In the genomic region with DNA sequence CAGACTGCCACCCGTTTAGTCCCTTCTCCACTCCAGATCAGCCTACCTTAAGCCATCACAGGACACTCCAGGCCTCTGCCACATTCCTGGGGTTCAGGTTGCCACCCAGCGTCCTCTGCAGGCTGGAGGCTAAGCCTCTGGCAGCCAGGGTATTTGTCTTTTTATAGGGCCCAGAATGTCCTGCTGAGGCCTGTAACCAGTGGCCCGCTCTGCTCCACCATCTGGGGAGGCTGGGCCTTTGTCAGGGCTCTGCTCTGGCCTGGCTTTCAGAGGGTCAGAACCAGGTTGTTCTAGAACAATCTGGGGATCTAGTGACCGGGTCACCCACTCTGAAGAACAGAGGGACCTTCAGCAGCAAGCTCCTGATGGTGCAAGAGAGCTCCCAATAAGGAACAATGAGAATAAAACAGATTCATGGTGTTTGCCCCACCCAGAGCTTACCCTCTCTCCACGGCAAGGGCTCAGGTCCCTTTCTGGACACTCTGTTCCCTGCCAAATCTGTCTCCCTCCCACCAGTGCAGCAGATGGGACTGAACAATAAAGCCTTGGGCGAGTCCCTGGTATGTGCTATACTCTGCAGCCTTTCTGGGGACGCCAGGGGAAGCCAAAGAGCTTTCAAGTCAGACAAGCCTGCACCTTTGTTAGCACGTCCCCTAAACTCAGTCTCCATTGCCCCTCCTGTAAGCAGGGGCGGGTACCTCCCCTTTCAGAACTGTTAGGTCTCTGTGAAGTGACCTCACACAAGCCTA, we compare ENCODE assay signal across 10 mouse cellular contexts. TPM values are rescaled to one million over a fixed set of nuclear protein-coding genes. Genes with fewer than 3 reads are reported as not detected.
DNase-seq lines count a peak whose midpoint lies in the region; ATAC-seq lines count a peak whose summit lies in the region.
"Had no signal": no experiment of that assay in that cellular context is flagged by ENCODE, and none has a peak within 500 bp of the region (broad histone marks: within the 10 kb centered on the region; RNA-seq: fewer than 3 reads in every experiment).

No protein-coding gene starts in this region.

- no peak overlapping the region for H3K4me2 ChIP-seq in hindbrain, embryonic 14.5 days (replicated peaks)
- H3K4me2 ChIP-seq: heart, embryonic 13.5 days had no signal

- ATAC-seq in hindbrain, embryonic 14.5 days (ENCODE audit: low FRiP score), result peak; percentile 31; the same call in 1 of the 2 replicates
- ATAC-seq in activated CD4-positive, CD25-positive, alpha-beta regulatory T cell, adult 4 months, result no peak

- DNase-seq in adrenal gland, adult (ENCODE audit: inconsistent age in 2 of 2, low spot score in 1 of 2), result peak; percentile 41 to 84
- no peak for DNase-seq in adrenal gland, adult 8-10 months
- peak; percentile 58 for DNase-seq in urinary bladder, postnatal 25 days (ENCODE audit: low spot score)
- no peak for DNase-seq in urinary bladder, adult 2 months (ENCODE audit: low spot score)
- no peak for DNase-seq in hindbrain, embryonic 14.5 days (ENCODE audit: low spot score)
- peak; percentile 89 to 92 for DNase-seq in left cerebral cortex, postnatal 14 days (ENCODE audit: low spot score in 2 of 2)
- peak; percentile 89 for DNase-seq in right cerebral cortex, postnatal 4 days

- no peak overlapping the region for H3K27ac ChIP-seq in hindbrain, embryonic 14.5 days
- H3K27ac ChIP-seq: heart, embryonic 13.5 days had no signal

- H3K4me3 ChIP-seq in hindbrain, embryonic 14.5 days (replicated peaks; ENCODE audit: low read length), result no peak overlapping the region
- H3K4me3 ChIP-seq: heart, embryonic 13.5 days; megakaryocyte, embryonic 14.5 days had no signal

- H3K27me3 ChIP-seq in hindbrain, embryonic 14.5 days (ENCODE audit: control insufficient read depth, insufficient read depth, low read length), result no peaks in the 10 kb centered on the region

- 56% methylated on average over 9 of the region's 9 CpGs for WGBS in hindbrain, embryonic 14.5 days

- intact Hi-C loops in left cerebral cortex, postnatal 14 days (cut with DNase I), result no loop called here

- H3K36me3 ChIP-seq in hindbrain, embryonic 14.5 days (replicated peaks; ENCODE audit: control insufficient read depth, insufficient read depth), result no peaks in the 10 kb centered on the region
- H3K36me3 ChIP-seq: heart, embryonic 13.5 days had no signal

- H3K9me3 ChIP-seq in hindbrain, embryonic 14.5 days (ENCODE audit: control insufficient read depth, low read length), result no peaks in the 10 kb centered on the region
- H3K9me3 ChIP-seq: heart, embryonic 13.5 days; megakaryocyte, embryonic 14.5 days had no signal

- no peak overlapping the region for H3K9ac ChIP-seq in hindbrain, embryonic 14.5 days
- H3K9ac ChIP-seq: heart, embryonic 13.5 days had no signal

- H3K4me1 ChIP-seq in hindbrain, embryonic 14.5 days (replicated peaks; ENCODE audit: control insufficient read depth, insufficient read depth, low read length), result peaks cover 9% of the 10 kb centered on the region; the same call in 1 of the 2 replicates
- H3K4me1 ChIP-seq: megakaryocyte, embryonic 14.5 days had no signal

RNA-seq across cellular contexts. Expression of gene Cacna1s, which starts 8.7 kb away (rescaled TPM):
- 1 to 10 TPM in 1 of 4 experiments, under 1 TPM in 3; 0.40 to 1.0 (median 0.75) TPM for total RNA-seq in adrenal gland, adult 8-10 months (2022)
- 0.08 and 0.27 TPM in 2 replicates for polyA plus RNA-seq in urinary bladder, adult 2 months (2012; rRNA removed)
- polyA plus RNA-seq in hindbrain, embryonic 14.5 days (2014; fragmentation: Nextera tagmentation; extraction: Ambion mirVana), result 0.13 and 0.17 TPM in 2 replicates
- 1 to 10 TPM; 1.0 to 1.1 TPM for total RNA-seq in left cerebral cortex, postnatal 14 days (2021)
- polyA plus RNA-seq in activated CD4-positive, CD25-positive, alpha-beta regulatory T cell, adult 4 months (2017; shearing (Covaris generic)), result 1 to 10 TPM; 2.4 to 2.9 TPM

RNA-seq across cellular contexts. Expression of gene Ascl5, which starts 10.6 kb away (rescaled TPM):
- total RNA-seq in adrenal gland, adult 8-10 months (2022), result not detected
- not detected in 2 replicates for polyA plus RNA-seq in urinary bladder, adult 2 months (2012; rRNA removed)
- not detected in 2 replicates for polyA plus RNA-seq in hindbrain, embryonic 14.5 days (2014; fragmentation: Nextera tagmentation; extraction: Ambion mirVana)
- total RNA-seq in left cerebral cortex, postnatal 14 days (2021), result 1 to 10 TPM in 1 of 2 experiments, under 1 TPM in 1; 0.66 to 2.1 TPM
- not detected for polyA plus RNA-seq in activated CD4-positive, CD25-positive, alpha-beta regulatory T cell, adult 4 months (2017; shearing (Covaris generic))
- polyA plus RNA-seq: heart, embryonic 13.5 days had no signal

RNA-seq across cellular contexts. Expression of gene Tmem9, which starts 53.3 kb away (rescaled TPM):
- 10 to 100 TPM; 37.4 to 55.6 (median 50.2) TPM for total RNA-seq in adrenal gland, adult 8-10 months (2022)
- polyA plus RNA-seq in urinary bladder, adult 2 months (2012; rRNA removed), result 52.4 and 55.4 TPM in 2 replicates
- polyA plus RNA-seq in hindbrain, embryonic 14.5 days (2014; fragmentation: Nextera tagmentation; extraction: Ambion mirVana), result 98.2 and 116 TPM in 2 replicates
- total RNA-seq in left cerebral cortex, postnatal 14 days (2021), result 10 to 100 TPM; 73.0 to 78.7 TPM
- polyA plus RNA-seq in activated CD4-positive, CD25-positive, alpha-beta regulatory T cell, adult 4 months (2017; shearing (Covaris generic)), result 10 to 100 TPM; 21.4 to 27.0 TPM

RNA-seq across cellular contexts. Expression of gene Igfn1, which starts 55.1 kb away (rescaled TPM):
- total RNA-seq in adrenal gland, adult 8-10 months (2022), result under 1 TPM in 3 of 4 experiments, not detected in 1; 0.12 to 0.17 (median 0.15) TPM
- polyA plus RNA-seq in urinary bladder, adult 2 months (2012; rRNA removed), result not detected in 2 replicates
- not detected in 2 replicates for polyA plus RNA-seq in hindbrain, embryonic 14.5 days (2014; fragmentation: Nextera tagmentation; extraction: Ambion mirVana)
- 1 to 10 TPM; 1.8 to 2.9 TPM for total RNA-seq in left cerebral cortex, postnatal 14 days (2021)
- not detected for polyA plus RNA-seq in activated CD4-positive, CD25-positive, alpha-beta regulatory T cell, adult 4 months (2017; shearing (Covaris generic))
- polyA plus RNA-seq: heart, embryonic 13.5 days had no signal

Comparison
In these comparisons a context has a peak if more than half of its experiments do, and no peak if none do; other contexts are left out.
1. DNase-seq: peak in adrenal gland, adult (2 of 2), urinary bladder, postnatal 25 days (single experiment), left cerebral cortex, postnatal 14 days (2 of 2) and right cerebral cortex, postnatal 4 days (single experiment); none in adrenal gland, adult 8-10 months (single experiment), urinary bladder, adult 2 months (single experiment) and hindbrain, embryonic 14.5 days (single experiment).